Mouse (Mus musculus) G1E (cell line): ENCODE measurements around the gene Zfp316. TPM values are rescaled to one million over a fixed set of nuclear protein-coding genes. Genes with fewer than 3 reads are reported as not detected.

Source experiments
- ATAC-seq: 2 replicates; pipeline ENCODE4 v1.8.0; 2016; ENCODE audit warnings: mild to moderate bottlenecking; ENCODE audit not compliant: insufficient number of reproducible peaks, poor library complexity, low FRiP score, severe bottlenecking; ENCODE audit errors: extremely low read depth
- DNase-seq: peaks from one replicate; pipeline ENCODE4 v3.0.0; 2012; ENCODE audit warnings: low spot score
- H3K27me3 ChIP-seq: 2 replicates; pipeline ENCODE4 v1.6.1; 2012; ENCODE audit warnings: mild to moderate bottlenecking, low read length, inconsistent platforms; ENCODE audit not compliant: insufficient read depth
- H3K36me3 ChIP-seq: replicated peaks from 2 replicates; pipeline ENCODE3; 2012; ENCODE audit warnings: mild to moderate bottlenecking, inconsistent platforms
- H3K4me1 ChIP-seq: 2 replicates; pipeline ENCODE4 v1.6.1; 2012; ENCODE audit warnings: low read depth, low read length, inconsistent platforms, mixed read lengths; ENCODE audit not compliant: insufficient read depth
- H3K4me3 ChIP-seq: 2 replicates; pipeline ENCODE4 v1.5.1; 2012; ENCODE audit warnings: low read depth, mild to moderate bottlenecking, inconsistent platforms, low read length, moderate library complexity, mixed read lengths
- H3K9me3 ChIP-seq: replicated peaks from 2 replicates; pipeline ENCODE4 v1.6.1; 2012; ENCODE audit warnings: inconsistent platforms
- CTCF ChIP-seq: IDR thresholded peaks from 2 replicates; pipeline ENCODE4 v1.5.1; 2012; ENCODE audit warnings: low read depth, low read length, inconsistent platforms, mixed read lengths
- GATA1 ChIP-seq: IDR thresholded peaks from 2 replicates; pipeline ENCODE4 v1.6.1; 2012; ENCODE audit warnings: borderline replicate concordance, low read length, inconsistent platforms, mixed read lengths
- GATA2 ChIP-seq: IDR thresholded peaks from 2 replicates; pipeline ENCODE4 v1.6.1; 2012; ENCODE audit warnings: low read depth, low read length, inconsistent platforms, borderline replicate concordance
- POLR2AphosphoS5 ChIP-seq: IDR thresholded peaks from 2 replicates; pipeline ENCODE4 v1.6.1; 2012; ENCODE audit warnings: low read depth, low read length, inconsistent platforms; ENCODE audit not compliant: insufficient replicate concordance
- TAL1 ChIP-seq: conservative IDR thresholded peaks from 2 replicates; pipeline ENCODE4 v1.6.1; 2012; ENCODE audit warnings: low read depth, low read length, inconsistent platforms, mixed read lengths
- polyA plus RNA-seq: library from polyadenylated mRNA; stranded (reverse); fragments of >175 nt; gene quantifications from 2 replicates; pipeline ENCODE4 v1.2.3, GENCODE M21; 2012
- total RNA-seq, 2 experiments: library from RNA; stranded (forward) in 1 of 2; stranded (reverse) in 1 of 2; fragments of 200-1000 nt in 1 of 2; fragments of >200 nt in 1 of 2; fragmentation: Nextera tagmentation in 1 of 2; gene quantifications; 2 replicates each; pipeline ENCODE4 v1.2.3; 2014 to 2017

Gene Zfp316
- total and polyA plus RNA-seq, 3 experiments, result 2.4 to 8.2 (median 3.4) TPM

DNA sequence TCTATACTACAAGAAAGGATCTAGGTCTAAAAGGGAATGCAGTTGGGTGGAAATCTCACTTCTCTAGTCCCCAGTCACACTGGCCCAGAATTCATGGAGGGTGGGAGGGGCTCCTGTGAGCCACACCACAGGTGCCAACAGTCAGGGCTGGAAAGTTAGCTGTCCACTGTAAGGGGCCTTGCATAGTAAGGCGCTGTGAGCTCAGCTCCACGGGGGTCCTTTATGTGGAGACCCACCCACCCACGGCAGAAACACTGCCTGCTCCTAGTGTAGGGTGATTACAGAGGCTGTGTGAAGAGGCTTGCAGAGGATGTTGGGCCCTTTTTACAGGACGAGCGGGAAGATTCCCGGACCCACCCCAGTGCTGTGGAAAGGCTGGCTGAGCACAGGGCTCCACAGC is 17.8 kb downstream of the Zfp316 start:
- peaks cover 14% of the 10 kb centered on the region; the same call in 1 of the 2 replicates for H3K27me3 ChIP-seq
- H3K9me3 ChIP-seq, result peaks cover 49% of the 10 kb centered on the region
- no peak for ATAC-seq
- H3K4me3 ChIP-seq, result no peak overlapping the region
- DNase-seq, result no peak
- H3K36me3 ChIP-seq, result peaks cover 93% of the 10 kb centered on the region
- TF ChIP-seq TAL1, result no peak
- TF ChIP-seq GATA1, result no peak
- TF ChIP-seq POLR2AphosphoS5, result no peak
- TF ChIP-seq CTCF, result no peak
- no peak for TF ChIP-seq GATA2
- no peaks in the 10 kb centered on the region for H3K4me1 ChIP-seq

DNA sequence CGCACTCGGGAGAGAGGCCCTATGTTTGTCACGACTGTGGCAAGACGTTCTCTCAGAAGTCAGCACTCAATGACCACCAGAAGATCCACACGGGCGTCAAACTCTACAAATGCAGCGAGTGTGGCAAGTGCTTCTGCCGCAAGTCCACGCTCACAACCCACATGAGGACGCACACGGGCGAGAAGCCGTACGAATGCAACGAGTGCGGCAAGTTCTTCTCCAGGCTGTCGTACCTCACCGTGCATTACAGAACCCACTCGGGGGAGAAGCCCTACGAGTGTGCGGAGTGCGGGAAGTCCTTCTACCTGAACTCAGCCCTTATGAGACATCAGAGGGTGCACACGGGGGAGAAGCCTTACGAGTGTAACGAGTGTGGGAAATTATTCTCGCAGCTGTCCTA is 24.9 kb downstream of the Zfp316 start:
- H3K36me3 ChIP-seq, result peaks cover 97% of the 10 kb centered on the region
- DNase-seq, result no peak

DNA sequence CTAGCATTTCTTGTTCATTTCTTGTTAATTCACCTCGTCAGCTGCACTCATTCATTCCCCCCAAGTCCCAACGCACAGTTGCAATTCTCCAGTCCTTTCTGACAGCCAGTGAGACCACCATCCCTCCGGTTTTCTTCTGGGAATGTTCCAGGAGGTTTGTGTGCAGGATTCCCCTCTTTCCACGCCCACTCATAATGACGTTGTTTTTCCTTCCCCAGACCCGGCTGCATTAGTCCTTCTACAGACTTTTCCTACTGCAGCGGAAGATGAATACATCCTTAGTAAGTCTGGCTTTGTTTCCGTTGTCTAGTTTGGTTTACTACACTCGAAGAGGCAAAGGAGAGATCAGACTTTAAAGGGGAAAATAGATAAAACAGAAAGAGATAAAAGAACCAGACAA is 33.8 kb downstream of the Zfp316 start:
- H3K36me3 ChIP-seq, result peaks cover 45% of the 10 kb centered on the region
- TF ChIP-seq TAL1 (no peak), GATA1 (no peak), POLR2AphosphoS5 (no peak), GATA2 (no peak), CTCF (no peak)
- no peaks in the 10 kb centered on the region for H3K9me3 ChIP-seq
- peaks cover 26% of the 10 kb centered on the region for H3K4me1 ChIP-seq
- peak overlapping the region; percentile 80 for H3K4me3 ChIP-seq
- ATAC-seq, result no peak
- no peaks in the 10 kb centered on the region for H3K27me3 ChIP-seq
- DNase-seq, result no peak

More for the DNA sequence above, 24.9 kb downstream of the Zfp316 start:
- H3K27me3 ChIP-seq, result peaks cover 6% of the 10 kb centered on the region; the same call in 1 of the 2 replicates
- H3K4me1 ChIP-seq, result no peaks in the 10 kb centered on the region
- no peak for ATAC-seq
- peaks cover 32% of the 10 kb centered on the region for H3K9me3 ChIP-seq
- no peak for TF ChIP-seq GATA2
- no peak for TF ChIP-seq TAL1
- peak overlapping the region; percentile 13; the same call in 1 of the 2 replicates for H3K4me3 ChIP-seq

DNA sequence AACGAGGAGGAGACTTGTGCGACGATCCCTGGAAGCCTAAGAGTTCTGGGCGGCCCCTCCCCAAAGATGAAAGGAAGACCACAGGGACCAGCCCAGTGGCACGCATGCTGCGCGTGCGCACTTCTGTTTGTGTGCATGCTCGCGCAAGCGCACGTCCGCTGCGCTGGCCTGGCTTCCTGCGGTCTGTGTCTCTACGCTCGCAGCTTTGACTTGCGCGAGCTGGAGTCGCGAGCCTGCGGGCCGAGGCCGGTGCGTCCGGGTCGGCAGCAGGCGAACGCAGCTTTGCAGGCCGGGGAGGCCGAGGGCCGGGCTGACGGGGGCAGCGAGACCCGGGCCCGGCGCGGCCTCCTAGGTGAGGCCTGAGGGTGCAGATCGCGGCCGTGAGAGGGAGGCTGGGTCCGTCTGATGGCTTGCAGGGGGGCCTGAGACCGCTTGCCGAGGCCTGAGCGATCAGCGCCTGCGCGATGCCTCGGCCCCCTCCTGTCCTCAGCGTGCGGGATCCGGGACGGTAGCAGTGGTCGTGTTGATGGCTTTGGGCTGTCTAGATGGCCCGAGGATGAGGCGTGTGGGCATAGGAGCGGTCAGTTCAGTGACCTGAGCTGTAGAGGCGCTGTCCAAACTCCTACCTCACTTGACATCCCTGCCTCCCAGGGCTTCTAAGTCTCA is 34.7 kb downstream of the Zfp316 start, which contains the start of gene Zfp12:
Gene Zfp12, plus strand, starts transcription at position 136 of the 666 bp plus-strand sequence.
- TF ChIP-seq GATA2 (no peak), GATA1 (no peak), TAL1 (no peak), CTCF (no peak), POLR2AphosphoS5 (no peak)
- DNase-seq (peak; percentile 93), ATAC-seq (peak; percentile 75)
- Histone ChIP-seq H3K9me3 (no peaks in the 10 kb centered on the region), H3K27me3 (peaks cover 3% of the 10 kb centered on the region; the same call in 1 of the 2 replicates), H3K4me1 (peaks cover 26% of the 10 kb centered on the region), H3K4me3 (peak within 1 kb of the TSS; percentile 80), H3K36me3 (peaks cover 36% of the 10 kb centered on the region)

DNA sequence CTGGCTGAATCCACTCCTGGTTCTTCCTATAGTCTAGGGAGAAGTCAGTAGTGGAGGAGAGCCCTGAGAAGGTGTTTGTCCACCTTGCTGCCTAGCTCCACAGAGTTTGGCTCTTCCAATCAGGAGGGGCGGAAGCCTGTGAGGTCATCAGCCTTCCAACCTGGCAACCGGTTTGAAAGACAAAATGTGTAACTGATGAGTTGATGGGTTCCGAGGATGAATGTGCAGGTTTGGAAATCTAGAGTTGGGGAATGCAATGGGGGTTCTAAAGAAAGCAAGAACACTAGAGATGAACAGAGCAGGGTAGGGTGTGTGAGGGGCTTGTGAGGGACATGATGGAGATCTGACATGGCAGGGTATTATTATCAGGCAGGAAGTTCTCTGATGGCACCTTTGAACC is 43.0 kb downstream of the Zfp316 start, which contains the start of gene Spdye4a:
Gene Spdye4a, minus strand, starts transcription at position 101 of the 400 bp plus-strand sequence.
- TF ChIP-seq POLR2AphosphoS5 (no peak), GATA2 (no peak), CTCF (no peak), GATA1 (no peak), TAL1 (no peak)

DNA sequence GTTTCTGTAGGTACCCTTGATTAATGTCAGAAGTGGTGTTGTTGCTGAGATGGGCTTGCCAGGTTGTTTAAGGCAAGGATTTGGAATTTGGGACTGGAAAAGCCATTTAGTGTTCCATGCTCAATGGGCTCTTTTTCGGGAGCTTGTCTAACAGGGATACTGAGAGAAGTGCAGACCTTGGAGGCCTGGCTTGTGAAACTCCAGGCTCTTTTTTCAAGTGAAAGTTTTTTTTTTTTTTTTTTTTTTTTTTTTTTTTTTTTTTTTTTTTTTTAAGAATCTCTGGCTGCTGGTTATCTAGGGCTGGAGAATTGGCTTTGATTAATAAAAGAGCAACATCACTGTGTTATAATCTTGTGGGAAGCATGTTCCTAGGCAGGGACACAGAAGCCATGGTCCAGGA is 47.5 kb downstream of the Zfp316 start:
- ATAC-seq, result no peak
- no peak for DNase-seq

More for the DNA sequence above, 43.0 kb downstream of the Zfp316 start, which contains the start of gene Spdye4a:
- DNase-seq, result no peak
- ATAC-seq, result no peak
- H3K27me3 ChIP-seq, result peaks cover 39% of the 10 kb centered on the region
- H3K4me1 ChIP-seq, result no peaks in the 10 kb centered on the region
- H3K4me3 ChIP-seq, result no peak within 1 kb of the TSS
- H3K36me3 ChIP-seq, result no peaks in the 10 kb centered on the region
- H3K9me3 ChIP-seq, result no peaks in the 10 kb centered on the region; the same call in 1 of the 2 replicates

More for the DNA sequence above, 47.5 kb downstream of the Zfp316 start:
- Histone ChIP-seq H3K4me1 (0 out of 2 replicates have a peak, but pooled peaks cover 3% of the 10 kb centered on the region), H3K27me3 (peaks cover 28% of the 10 kb centered on the region), H3K9me3 (no peaks in the 10 kb centered on the region), H3K36me3 (no peaks in the 10 kb centered on the region), H3K4me3 (no peak overlapping the region)
- TF ChIP-seq TAL1 (no peak), GATA2 (no peak), POLR2AphosphoS5 (no peak), GATA1 (no peak), CTCF (no peak)
